Mouse (Mus musculus): ENCODE results near the gene Cdkn1b. TPM values are rescaled to one million over a fixed set of nuclear protein-coding genes. Genes with fewer than 3 reads are reported as not detected.

Gene Cdkn1b
- polyA plus RNA-seq, 1 experiment from 2014 or later: 58.8 TPM

DNA sequence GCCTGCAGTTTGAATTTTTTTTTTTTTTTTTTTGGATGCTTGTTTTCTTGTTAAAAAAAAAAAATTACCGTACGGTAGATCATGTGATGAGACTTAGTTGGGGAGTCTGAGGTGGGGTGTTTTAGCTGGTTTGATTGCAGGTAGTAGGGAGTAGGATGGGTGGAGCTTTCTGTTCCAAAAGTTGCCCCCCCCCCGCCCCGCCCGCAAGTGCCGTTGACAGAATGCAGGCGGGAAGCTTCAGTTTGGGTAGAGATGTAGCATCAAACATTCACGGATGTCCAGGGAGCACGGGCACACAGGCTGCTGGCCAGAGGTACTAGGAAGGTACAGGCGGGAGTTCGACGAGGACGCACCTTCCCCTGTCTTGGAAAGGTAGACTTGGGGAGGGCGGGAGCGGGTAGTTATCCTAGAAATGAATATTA is 8.7 kb downstream of the Cdkn1b start:
- no peak for DNase-seq (ENCODE audit: low spot score)

DNA sequence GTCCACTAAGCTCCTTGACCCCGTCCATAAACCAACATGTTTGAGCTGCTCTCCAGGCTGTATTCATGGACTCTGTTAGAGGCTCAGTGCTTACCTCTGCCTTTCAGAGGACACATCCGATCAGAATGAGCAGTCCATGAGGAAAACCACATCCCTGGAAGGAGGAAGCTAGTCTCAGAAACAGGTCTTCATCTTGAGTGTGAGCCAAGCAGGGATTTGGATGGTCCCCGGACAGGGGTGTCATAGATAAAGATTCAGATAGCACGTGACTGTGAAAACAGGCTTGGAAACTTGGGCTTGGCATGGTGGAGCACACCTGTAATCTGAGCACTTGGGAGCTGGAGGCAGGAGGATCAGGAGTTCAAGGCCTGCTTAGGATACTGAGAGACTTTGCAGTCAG is 9.7 kb downstream of the Cdkn1b start:
- no peak for DNase-seq (ENCODE audit: low spot score)

DNA sequence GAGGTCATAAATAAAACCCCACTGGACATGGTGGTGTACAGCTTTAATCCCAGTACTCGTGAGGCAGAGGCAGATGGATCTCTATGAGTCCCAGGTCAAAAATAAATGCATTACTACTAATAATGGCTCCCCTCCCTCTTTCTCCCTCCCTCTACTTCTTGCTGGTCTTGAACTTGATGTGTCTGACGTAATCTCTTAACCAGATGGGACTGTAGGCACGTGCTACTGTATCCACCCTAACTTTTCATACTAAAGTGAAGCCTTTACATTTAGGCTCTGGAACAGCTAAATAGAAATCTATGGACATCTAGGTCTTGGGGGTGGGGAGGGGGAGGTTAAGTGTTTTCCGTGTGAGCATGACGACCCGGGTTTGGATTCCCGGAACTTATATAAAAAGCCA is 10.2 kb downstream of the Cdkn1b start:
- DNase-seq (ENCODE audit: low spot score): no peak

DNA sequence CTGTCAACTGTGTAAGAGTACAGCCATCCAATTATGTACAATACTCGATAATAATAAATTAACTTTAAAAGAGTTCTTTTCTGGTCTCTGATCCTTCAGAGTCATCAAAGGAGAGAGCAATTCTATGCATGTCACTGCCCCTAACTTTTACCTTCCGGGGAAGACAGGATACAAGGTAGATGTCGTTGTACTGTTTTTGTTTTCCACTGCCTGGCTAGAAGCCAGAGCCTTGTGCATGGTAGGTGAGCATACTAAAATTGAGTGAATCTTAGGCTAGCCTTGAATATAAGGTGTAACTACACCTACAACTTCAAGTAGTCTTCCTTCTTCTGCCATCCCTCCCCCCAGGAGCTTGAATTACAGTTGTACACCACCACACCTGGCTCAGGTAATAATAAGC is 10.9 kb downstream of the Cdkn1b start:
- DNase-seq (ENCODE audit: low spot score): no peak

DNA sequence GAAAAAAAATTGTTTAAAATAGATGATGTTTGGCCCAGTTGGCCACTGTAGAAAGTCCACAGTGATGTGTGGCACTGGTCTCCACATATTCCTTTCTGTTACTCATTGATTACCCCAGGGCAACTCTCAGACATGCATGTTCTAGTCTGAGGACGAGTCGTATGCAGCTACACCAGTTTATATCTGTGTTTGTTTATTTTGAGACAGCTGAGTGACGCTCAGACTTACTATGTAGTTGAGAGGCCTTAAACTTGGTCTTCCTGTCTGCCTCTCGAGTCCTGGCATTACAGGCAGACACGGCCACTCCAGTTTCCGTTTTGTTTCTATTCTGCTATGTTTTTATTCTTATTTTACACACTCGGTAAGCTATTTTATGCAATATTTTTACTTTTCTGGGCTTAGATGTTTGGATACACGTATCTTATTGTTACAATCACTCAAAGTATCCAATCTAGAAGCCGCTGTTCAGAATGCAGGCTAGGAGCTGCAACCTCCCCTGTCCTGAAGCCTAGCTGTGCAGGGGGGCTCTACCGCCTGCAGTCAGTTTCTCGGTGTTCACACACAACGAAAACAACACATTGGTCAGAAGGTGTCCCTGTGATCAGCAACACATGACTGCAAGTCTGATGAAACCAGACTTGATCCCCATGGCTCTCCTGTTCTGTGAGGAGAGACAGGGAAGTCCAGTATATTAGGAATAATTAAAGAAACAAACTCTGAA is 12.4 kb downstream of the Cdkn1b start:
- no peak for DNase-seq (ENCODE audit: low spot score)

DNA sequence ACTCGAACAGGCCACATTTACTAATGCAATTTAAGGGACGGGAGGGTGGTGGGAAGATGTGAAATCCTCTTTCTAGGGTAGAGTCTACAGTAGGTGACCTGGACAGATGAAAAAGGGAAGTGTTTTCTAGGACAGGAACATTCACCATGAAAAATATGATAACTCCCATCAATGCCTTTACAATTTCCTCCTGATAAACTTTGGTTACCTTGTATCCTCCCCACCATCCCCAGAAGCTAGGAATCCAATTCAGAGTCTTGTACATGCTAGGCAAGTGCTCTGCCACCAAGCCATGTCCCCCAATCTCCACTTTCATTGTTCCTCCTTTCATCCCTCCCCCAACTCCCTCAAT is 13.0 kb downstream of the Cdkn1b start:
- DNase-seq (ENCODE audit: low spot score): no peak

DNA sequence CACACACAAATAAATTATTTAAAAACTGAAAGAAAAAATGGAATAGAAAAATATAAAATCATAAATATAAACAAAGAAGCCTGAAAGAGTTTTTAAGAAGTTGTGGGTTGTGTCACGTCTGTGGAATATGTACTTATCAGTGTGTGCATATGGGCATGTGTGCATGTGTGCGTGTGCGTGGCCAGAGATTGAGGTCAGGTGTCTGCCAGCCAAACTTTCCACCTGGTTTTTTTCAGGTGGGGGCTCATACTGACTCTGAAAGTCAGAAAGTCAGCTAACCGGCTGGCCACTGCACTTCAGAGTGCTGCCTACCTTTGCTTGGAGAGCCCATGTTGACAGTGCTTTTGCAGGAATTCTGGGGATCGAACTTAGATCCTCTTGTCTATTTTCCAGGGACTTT is 14.1 kb downstream of the Cdkn1b start:
- DNase-seq (ENCODE audit: low spot score): no peak

DNA sequence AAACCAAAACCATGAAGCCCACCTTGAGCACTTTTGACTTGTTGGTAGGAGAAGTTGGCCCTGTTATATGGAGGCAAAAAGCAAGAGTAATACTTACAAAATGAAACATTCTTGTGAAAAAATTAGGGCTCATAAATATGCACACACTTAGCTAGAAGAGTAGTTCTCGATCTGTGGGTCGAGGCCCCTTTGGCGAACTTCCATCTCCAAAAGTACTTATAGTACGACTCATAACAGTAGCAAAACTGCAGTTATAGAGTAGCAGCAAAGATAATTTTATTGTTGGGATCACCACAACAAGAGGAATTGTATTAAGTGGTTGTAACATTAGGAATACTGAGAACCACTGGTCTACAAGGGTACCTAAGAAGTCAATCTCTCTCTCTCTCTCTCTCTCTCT is 19.6 kb downstream of the Cdkn1b start:
- DNase-seq (ENCODE audit: low spot score): no peak

DNA sequence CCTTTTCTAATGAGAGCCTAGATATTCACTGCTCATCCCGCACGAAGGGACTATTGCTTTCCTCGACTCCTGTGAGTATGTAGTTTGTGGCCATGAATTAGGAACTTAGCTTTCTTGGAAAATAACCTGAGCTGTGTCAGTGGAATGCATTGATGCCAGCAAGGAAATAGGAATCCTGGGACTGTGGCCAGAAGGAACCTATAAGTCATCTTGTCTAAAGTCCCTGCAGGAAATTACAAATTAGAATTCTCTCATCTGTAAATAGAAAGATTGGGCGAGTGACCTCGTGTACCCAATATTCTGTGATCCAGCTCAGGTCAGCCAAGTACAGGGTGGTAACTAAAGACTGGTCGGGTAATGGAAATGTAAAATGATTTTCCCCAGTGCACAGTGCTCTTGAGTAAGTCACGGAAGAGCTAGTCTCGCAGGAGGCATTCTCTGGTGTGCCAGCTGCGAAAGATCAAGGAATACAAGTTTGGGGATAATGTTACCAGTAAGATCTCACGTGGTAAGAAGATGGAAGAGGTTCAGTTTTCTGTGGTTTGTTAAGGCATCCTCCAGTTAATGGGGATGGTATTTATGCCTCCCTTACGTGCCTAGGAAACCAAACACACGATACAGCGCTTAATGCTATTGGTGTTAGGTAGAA is 23.7 kb downstream of the Cdkn1b start:
- DNase-seq (ENCODE audit: low spot score): no peak

DNA sequence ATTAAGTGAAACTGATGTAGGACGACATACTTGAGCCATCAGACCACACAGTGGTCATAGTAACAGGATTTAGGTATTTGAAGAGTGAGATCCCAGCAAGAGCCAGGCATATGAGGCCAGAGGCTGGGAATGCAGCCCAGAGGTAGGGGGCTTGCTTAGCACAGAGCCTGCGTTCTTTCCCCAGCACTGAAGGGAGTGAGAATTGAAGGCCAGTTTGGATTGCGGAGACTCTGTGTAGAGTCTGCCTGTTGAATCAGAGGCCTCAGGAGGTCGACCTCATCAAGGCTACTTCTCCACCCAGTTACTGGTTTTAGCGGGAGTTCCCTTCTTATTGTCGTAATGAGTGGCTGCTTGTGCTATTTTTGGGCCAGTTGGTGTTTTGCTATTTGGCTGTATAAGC is 25.9 kb downstream of the Cdkn1b start:
- DNase-seq (ENCODE audit: low spot score): no peak

DNA sequence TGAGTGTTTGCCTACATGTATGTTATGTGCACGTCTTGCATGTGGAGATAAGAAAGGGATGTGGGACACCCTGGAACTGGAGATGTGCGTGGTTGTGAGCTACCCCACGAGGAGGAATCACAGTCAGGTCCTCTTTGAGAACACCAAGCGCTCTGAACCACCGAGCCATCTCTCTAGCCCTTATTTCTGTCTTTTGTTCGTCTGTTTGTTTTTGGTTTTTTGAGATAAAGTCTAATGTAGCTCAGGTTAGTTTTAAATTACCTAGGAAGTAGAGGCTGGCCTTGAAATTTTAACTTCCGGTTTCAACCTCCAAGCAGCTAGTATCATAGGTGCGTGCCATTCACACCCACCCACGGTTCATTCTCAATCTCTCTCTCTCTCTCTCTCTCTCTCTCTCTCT is 26.7 kb downstream of the Cdkn1b start:
- no peak for DNase-seq (ENCODE audit: low spot score)

DNA sequence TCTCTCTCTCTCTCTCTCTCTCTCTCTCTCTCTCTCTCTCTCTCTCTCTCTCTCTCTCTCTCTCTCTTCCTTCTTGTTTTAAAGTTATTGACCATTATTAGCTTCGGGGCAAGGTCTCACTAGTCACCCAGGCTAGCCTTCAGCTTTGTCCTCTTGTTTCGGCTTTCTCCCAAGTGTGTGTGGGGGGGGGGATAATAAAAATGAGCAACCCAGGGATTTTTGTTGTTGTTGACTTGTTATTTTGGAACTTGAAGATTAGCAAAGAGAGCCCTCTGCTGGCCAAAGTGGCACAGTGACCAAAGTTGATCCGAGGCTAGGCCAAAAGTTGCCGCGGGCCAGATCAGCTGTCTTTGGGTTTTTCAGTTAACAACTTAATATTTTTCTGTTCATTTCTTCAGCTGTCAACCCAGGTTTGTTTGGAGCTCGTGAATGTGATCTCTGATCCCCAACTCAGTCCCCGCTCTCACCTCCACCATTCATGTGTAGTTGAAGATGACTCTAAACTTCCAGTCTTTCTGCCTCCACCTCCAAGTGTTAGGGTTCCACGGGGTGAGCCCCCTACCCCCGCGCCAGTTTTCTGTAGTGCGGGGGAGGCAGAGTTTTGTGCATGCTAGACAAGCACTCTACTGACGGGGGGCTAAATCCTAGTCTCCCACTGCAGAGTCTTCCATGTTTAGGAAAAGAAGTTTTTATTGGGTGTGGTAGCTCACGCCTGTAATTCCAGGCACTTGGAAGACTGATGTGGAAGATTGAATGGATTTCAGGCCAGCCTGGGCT is 27.3 kb downstream of the Cdkn1b start:
- peak; percentile 75 for DNase-seq (ENCODE audit: low spot score)

DNA sequence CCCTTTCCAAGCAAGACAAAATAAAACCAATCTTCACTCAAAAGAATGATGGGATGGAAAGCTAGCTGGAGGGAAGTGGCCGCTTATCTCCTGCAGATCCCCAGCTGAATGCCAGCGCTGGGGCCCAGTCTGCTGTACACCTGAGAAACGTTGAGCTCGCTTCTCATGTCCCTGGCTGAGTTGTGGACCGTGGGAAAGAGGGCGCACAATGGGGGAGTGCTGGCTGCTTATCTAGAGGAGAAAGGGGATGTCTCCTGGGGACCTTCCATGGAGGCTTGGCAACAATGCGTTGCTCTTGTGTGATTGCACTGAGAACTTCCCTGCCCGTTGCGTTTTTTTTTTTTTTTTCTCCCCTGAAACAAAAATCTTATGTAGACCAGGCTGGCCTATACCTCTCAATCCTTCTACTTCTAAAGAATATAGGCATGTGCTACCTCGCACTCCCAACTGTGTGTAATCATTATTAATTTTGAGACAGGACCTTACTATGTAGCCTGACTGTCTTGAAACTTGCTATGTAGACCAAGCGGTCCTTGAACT is 28.4 kb downstream of the Cdkn1b start:
- DNase-seq (ENCODE audit: low spot score): no peak

DNA sequence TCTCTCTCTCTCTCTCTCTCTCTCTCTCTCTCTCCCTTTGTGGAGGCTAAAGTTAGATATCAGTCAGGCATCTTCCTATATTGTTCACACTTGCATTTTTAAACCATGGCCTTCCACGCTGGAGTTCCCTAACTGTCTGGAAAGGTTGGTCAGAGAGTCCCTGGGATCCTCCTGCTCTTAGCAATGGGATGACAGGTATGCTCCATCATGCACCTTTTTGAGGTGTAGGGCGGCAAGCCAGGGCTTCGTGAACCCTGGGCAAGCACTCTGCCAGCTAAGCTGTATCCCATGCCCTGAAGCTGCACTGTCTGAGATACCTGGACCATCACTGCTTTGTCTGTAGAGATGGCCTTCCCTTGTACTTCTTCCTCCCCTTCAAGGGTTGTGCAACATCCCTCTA is 29.0 kb downstream of the Cdkn1b start:
- DNase-seq (ENCODE audit: low spot score): no peak

DNA sequence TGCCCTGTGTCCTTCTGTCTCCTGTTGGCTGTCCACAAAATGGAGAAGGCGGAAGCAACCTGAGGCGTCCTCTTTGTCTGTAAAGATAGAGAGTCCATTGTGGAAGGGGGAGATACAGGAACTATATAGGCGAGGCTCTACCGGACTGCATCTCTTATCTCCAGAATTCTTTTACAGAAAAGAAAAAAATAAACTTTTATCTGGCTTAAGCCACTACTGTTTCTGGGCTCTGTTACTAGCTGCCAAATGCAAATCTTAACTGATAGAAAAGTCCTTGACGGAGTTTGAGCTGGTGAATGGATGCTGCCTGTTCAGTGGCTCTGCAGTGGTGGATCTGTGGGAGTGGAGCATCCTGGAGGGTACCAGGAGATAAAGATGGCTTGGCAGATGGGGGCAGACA is 31.2 kb downstream of the Cdkn1b start:
- DNase-seq (ENCODE audit: low spot score): no peak

DNA sequence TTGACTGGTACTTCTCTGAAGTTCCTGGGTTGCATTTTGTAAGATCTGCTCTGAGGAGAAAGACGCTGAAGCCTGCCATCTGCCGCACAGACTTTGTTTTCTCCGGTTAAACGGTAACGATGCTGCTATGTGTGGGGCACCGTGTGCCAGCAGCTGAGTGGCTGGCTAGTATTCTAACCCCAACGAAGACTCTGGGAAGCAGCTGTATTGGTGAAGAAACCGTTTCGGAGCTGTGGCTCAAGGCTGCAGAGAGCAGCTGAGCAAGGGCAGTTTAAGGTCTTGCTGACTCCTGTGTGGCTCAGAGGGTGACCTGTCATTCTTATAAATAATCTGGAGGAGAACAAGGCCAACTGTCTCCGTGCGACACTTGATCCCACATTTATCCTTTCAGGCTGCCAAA is 33.8 kb downstream of the Cdkn1b start:
- no peak for DNase-seq (ENCODE audit: low spot score)

DNA sequence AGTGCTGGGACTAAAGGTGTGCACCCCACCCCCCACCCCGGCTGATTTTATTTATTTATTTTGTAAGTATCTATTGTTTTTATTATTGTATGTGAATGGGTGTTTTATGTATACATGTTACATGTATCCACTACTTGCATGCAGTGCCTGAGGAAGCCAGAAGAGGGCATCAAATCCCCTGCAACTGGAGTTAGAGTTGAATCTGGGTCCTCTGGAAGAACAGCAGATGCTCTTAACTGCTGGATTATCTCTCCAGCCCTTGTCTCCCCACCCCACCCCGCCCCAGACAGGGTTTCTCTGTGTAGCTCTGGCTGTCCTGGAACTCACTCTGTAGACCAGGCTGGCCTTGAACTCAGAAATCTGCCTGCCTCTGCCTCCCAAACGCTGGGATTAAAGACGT is 36.2 kb downstream of the Cdkn1b start:
- DNase-seq (ENCODE audit: low spot score): peak; percentile 31

DNA sequence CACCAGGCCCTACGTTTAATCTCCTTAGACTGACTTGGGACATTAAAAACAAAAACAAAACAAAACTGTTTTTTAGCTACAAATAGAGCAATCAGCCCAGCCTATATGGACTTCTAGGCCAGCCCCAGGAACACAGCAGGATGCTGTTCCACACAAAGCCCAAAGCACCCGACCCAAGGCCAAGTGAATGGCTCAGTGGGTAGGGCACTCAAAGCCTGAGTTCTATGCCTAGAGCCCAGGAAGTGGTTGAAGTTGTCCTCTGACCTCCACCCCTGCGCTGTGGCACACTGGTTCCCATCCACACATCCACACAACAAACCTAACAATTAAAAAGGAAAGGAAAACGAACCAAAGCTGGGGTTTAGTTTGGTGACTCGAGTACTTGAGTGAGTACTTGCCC is 41.1 kb downstream of the Cdkn1b start:
- no peak for DNase-seq (ENCODE audit: low spot score)

DNA sequence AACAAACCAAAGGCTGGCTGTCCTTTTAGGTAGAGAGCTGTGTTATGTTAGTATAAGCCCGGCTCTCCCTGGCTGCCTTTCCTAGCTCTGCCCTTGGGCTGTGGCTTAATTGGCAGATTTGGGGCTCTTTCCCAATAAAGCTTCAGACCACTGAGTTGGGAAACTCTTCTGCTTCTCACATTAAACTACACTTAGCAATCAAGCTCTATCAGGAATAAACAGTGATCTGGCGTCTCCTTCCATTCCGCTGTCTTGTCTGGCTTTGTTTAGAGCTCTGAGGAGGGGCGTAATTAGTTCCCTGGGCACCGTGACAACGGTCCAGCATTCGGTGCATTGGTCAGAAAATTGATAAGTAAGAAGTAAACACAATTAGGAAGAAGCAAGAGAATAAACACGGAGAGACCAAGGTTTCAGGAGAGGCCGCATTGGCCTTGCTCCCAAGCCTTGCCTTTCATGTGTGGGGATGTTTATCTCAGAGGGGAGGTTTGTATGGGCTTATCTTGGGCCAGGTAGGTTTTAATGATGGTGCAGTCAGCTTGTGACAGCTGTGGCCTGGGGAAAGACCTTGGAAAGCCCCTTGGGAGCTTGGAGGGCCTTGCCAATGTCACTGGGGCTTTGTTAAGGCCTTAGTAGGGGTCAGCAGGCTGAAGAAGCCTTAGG is 41.8 kb downstream of the Cdkn1b start:
- no peak for DNase-seq (ENCODE audit: low spot score)

DNA sequence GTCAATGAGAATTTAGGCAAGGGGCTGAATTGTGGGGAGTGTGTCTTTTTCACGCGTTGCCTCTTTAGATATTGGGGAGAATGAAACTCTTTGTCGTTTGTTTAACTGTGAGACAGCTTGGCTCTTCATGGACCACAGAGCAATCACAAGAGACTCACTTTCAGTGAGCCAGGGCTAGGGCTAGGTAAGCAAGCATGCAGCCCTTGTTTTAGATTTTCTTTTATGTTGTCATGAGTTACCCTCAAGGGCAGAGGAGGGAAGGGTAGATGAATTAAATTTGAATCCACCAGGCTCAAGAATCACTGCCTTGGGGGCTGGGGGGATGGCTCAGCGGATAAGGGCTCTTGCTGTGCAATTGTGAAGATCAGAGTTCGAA is 42.3 kb downstream of the Cdkn1b start:
- no peak for DNase-seq (ENCODE audit: low spot score)

DNA sequence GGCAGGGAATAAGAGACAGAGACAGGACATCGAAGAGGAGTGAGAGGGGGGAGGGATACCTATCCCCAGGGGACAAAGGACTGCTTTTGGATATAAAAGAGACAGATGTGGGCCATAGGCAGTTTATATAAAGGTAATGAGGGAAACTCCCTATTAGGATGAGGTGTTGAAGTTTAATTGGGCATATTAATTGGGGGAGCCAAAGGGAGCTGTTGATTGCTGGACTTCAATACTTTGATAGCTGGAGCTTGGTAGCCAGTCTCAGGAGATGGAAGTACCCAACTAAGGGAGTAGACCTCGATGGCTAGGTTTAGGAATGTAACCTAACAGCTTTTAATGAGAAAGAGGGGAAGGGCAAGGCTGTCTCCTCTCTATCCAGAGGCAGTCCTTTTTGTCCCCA is 43.7 kb downstream of the Cdkn1b start:
- DNase-seq (ENCODE audit: low spot score): no peak

DNA sequence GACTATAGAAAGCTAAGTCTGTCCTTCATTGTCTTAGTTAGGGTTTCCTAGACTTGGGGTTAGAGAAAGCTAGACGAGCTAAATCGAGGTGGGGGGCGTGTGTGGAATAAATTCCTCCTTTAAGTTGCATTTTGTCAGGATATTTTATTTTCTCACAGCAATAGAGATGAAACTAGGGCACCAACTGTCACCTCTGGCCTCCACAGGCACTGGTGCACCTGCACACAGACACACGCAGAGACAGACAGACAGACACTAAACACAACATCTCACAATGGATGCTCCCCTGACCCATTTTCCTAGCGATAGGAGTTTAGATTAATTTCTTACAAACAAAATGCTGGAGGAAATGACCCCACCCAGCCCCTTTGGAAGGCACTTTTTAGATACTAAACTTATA is 46.5 kb downstream of the Cdkn1b start:
- DNase-seq (ENCODE audit: low spot score): peak; percentile 48

Measured in thymus, postnatal 0 days (tissue).